Mouse (Mus musculus) mouse trophoblast stem cell (cell line): ENCODE results near the gene Ddr1.

Experiments
- in situ Hi-C, 2 experiments: fragments of 300-500 bp; cut with MseI, MboI; formaldehyde crosslinking; loops; 2 replicates in 1 of 2; 3 replicates in 1 of 2; pipeline ENCODE4 v1.15.1; 2025

Gene Ddr1

GRCm38 (mm10) chr17:35697429-35697758 lies 7.0 kb downstream of the Ddr1 start:
- in situ Hi-C loops = loop anchor here in 1 of 2 experiments (5.0 kb wide), 1 partner anchor 40 kb away; no protein-coding TSS in a partner anchor

DNA sequence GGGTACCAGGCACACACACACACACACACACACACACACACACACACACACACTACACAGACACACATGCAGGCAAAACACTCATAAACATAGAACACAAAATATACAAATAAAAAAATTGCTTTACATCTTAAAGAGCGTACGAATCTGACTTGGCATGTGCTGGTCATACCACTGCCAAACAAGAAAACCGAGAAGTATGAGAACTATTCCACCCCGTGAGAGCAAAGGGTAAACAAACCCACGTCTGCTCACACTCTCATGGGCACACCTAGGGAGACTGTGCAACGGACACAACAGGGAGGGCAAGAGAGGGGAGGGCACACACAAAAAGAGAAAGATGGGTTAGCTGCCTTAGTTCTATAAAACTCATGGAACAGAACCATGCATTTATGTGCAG lies 7.7 kb downstream of the Ddr1 start:
- in situ Hi-C loops = loop anchor here in 1 of 2 experiments (5.0 kb wide), 1 partner anchor 41 kb away; no protein-coding TSS in a partner anchor

DNA sequence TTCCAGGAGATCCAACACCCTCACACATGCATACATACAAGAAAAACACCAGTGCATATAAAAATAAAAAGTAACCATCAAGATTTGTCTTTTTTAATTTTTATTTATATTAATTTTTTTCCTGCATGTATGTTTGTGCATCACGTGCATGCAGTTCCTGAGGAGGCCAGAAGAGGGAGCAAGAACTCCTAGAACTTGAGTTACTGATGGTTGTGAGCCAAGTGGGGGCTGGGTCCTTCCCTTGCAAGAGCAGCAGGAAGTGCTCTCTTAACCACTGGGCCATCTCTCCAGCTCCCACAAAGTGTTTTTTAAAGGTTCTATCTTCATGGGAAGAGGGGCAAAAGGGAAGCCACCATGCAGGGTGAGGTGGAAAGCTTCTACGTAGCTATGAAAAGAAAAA lies 9.1 kb downstream of the Ddr1 start:
- in situ Hi-C loops = loop anchor here in 1 of 2 experiments (5.0 kb wide), 1 partner anchor 42 kb away; no protein-coding TSS in a partner anchor

DNA sequence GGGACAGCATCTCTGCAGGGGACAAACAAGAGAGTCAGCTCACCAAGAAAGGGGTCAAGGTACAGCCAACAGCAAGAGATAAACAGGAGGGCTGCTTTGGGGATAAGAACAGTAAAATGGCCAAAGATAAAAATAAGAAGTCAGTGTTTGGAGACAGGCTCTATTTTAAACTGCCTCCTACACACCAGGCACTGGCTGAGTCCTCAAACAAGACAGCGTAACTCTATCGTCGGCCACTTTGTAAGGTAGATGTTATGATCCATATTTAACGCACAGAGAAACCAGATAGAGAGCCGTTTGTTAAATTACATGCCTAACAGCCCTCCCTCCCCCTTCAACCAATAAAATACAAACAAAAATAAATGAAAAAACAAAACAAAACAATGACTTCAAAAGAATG lies 10.5 kb downstream of the Ddr1 start:
- in situ Hi-C loops = loop anchor here in 1 of 2 experiments (5.0 kb wide), 1 partner anchor 43 kb away; no protein-coding TSS in a partner anchor

DNA sequence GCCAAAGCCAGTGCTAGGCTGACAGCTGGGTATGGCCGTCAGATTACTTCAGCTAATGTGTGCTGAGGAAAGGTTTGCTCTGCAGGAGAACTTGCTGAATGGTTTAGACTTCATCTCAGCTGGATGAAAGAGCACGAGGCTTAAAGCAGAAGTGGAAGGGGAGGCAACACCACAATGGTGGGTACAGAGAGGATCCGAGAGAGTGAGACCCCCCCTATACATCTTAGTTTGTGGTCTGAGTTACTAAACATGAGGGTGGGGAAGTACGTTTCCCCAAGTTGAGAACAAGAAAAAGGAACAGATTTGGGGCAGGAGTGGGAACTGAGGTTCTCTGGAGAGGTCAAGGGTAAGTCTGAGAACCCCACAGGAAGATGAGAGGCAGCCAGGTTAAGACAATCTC lies 12.1 kb downstream of the Ddr1 start:
- in situ Hi-C loops = loop anchor here in 1 of 2 experiments (5.0 kb wide), 1 partner anchor 45 kb away; no protein-coding TSS in a partner anchor

DNA sequence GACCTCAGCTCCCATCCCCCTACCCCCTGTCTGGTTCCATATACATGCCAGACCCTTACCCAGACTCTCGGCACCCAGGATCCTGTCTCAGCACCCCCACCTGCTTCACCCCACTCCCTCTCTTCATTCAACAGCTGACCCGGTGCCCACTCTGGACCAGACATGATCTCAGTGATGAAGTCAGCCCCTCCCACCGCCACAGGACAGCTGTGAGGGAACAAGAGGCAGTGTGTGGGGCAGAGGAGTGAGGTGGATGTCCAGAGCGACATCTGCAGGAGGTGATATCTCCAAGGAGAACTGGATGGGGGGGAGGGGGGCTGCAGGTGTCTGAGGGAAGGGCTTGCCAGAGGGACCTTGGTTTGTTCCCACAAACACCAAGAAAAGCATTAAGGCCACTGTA lies 12.6 kb downstream of the Ddr1 start:
- in situ Hi-C loops = loop anchor here in 1 of 2 experiments (5.0 kb wide), 1 partner anchor 45 kb away; no protein-coding TSS in a partner anchor

GRCm38 (mm10) chr17:35689936-35690645 lies 14.3 kb downstream of the Ddr1 start:
- in situ Hi-C loops = loop anchor here (5.0 kb wide), 2 partner anchors 47 to 1447 kb away; no protein-coding TSS in a partner anchor

GRCm38 (mm10) chr17:35688347-35689175 lies 15.9 kb downstream of the Ddr1 start:
- in situ Hi-C loops = loop anchor here in 1 of 2 experiments (5.0 kb wide), 1 partner anchor 1449 kb away; no protein-coding TSS in a partner anchor

DNA sequence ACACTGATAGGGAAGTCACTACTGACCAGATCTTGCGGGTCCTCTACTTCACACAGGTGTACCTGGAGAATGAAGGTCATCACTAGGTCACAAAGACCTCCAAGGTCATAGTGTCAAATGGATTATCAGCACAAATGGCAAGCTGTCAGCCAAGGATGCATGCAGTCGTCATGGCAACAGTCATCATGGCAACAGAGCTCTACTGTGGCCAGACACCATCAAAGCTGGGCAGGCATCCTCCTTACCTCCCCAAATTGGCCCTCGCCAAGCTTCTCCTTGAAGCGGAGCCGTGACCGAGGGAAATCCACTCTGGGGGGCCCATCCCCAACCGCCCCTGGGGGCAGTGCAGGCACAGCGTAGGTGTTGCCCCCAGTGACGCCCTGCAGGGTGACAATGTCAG lies 19.4 kb downstream of the Ddr1 start:
- in situ Hi-C loops = loop anchor here in 1 of 2 experiments (5.0 kb wide), 1 partner anchor 1452 kb away; no protein-coding TSS in a partner anchor

- in situ Hi-C loops = no loop called here
Measured at GRCm38 (mm10) chr17:35681986-35682385, 22.4 kb downstream of the Ddr1 start.

GRCm38 (mm10) chr17:35680591-35680990 lies 23.8 kb downstream of the Ddr1 start:
- in situ Hi-C loops = no loop called here

DNA sequence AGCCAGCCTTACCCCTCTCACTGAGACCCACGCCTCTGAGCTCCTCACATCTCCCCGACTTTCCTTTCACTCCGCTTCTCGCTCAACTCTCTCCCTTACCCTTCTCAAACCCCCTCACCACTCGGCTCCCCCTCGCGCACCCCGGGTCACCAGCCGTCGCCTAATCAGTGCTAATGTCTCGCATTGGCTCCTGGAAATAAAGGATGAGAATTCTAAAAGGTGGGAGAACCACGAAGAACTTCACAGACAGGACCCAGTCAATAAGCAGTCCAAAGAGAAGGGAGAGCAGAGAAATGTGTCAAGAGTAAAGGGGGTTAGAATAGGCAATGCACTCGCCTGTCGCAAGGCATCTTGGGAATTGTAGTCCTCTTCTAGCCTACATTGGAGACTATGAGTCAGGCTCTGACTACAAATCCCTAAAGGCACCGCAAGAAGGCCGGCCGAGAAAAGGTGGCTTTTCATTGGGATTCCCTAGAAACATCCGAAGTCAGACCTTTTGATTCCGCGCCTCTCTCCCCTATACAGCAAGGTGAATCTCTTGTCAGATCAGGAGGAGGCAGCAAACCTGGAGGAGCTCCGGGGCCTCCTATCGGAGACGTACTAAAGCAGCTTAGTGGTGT lies 30.9 kb downstream of the Ddr1 start, which contains the start of gene Gtf2h4:
Gene Gtf2h4 (minus strand): TSS at position 324 of the 620 bp plus-strand sequence.
- in situ Hi-C loops = no loop called here

DNA sequence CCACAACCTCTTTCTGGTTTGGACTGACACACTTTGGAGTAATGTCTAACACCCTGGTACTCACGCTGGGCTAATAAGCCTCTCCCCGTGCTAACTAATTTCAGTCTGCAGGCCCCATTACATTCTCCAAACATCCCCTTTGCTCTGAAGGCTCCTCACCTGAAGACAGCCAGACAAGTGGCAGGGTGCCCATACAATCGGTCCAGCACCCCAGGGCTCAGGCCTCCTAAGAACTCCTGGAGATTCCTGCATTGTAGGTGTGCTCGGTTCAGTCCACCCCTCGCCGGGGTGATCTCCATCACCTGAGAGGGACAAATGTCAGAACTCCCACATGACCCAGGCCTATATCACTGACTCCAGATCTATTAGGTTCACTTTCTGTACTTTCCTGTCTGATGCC lies 31.9 kb downstream of the Ddr1 start:
- in situ Hi-C loops = no loop called here

DNA sequence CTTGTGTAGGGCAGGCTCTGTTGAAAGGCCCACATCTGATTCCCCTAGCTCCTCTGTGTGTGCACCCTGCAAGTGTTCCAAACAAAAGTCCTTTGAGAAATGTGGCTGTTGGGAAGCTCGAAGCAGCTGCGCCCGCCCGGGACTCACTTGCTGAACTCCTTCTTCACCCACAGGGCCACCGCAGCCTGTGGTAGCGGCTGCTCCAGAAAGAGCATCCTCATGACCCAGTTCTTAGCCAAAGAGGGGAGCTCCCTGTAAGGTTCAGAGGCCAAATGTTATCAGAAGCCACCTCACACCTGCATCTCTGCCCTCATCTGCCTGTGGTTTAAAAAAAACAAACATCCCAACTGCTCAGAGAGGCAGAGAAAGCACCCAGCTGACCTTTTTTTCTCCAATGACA lies 32.6 kb downstream of the Ddr1 start:
- in situ Hi-C loops = no loop called here

- in situ Hi-C loops = no loop called here
Measured at GRCm38 (mm10) chr17:35669731-35670130, 34.7 kb downstream of the Ddr1 start.

DNA sequence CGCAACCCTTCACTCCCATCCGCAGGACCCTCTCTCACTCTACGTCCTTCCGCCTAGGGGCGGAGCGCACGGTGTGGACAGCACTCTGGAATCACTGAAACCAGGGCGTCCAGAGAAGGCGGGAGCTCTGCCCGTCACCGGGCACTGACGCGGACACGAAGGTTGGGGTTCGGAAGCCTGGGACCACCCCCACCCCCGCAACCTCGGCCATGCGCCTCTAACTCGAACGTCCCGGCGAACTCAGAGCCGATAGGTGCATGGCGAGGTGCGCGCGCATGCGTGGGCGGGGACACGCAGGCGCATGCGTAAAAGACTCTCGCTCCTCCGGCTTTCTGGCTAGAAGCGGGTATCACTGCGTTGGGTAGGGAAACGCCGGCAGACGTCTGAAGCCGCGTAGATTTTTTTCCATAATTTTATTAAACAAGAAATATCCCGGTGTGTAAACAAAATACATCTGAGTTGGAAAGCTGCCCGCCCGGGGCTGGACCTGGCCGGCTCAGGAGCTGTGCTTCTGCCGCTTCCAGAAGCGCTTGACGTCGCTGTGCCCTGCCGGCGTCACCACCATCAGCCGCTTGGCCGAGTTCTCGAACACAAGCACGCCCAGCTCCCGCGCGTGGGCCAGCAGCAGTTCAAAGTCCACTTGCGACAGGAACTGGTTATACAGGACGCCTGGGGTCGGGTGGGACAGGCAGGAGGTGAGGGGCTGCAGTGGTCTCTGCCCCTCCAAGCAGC lies 36.9 kb downstream of the Ddr1 start, which contains the start of gene Vars2:
Gene Vars2 (minus strand): TSS at position 259 of the 732 bp plus-strand sequence.
- in situ Hi-C loops = no loop called here

GRCm38 (mm10) chr17:35666851-35667256 lies 37.6 kb downstream of the Ddr1 start:
- in situ Hi-C loops = no loop called here

- in situ Hi-C loops = no loop called here
Measured at GRCm38 (mm10) chr17:35665957-35666515, 38.4 kb downstream of the Ddr1 start.

DNA sequence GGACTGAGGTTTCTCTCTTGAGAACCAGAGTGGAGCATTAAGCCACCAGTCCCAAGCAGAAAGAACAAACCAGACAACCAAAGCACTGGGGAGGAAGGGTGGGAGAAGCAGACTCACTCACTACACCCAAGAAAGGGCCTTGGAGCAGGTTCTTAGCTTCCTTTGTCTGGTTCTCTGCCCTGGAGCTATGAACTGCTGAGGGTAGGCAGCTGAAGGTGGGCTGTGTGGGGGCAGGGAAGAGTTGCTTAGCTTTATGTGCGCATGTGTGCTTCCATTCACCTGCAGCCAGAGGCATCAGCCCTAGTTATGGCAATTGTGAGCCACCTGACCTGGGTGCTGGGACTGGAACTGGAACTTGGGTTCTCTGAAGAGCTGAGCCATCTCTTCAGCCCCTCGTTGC lies 51.3 kb downstream of the Ddr1 start:
- in situ Hi-C loops = no loop called here

DNA sequence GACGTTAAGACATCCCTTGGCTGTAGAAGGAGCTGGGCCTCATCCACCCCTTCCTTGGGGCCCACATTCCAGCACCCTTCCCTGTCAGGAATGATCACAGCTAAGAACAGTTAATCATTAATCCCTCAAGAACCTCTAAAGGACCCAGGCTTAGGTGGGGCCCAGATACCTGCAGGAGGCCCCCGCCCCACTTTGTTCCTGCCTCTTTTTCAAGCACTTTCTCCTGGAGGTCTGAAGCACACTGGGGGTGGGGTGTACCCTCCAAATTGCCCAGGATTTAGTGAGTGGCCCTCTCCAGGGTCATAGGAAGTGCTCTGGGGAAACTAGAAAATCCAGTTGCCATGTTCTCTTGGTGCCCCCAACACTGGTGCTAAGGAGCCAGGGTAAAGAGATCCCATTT lies 55.0 kb downstream of the Ddr1 start:
- in situ Hi-C loops = loop anchor here in 1 of 2 experiments (25.0 kb wide), 1 partner anchor 1687 kb away; the partner anchor contains the start of genes B3galt4, Rps18 and Vps52
